Mouse (Mus musculus): ENCODE measurements at regions not wholly inside any gene's neighbourhood (a gene's known extent, or its start where the extent isn't known, plus 50 kb on each side); places are given as distances from the start of the nearest gene placed in this dataset.
A peak's percentile ranks its signal among the peaks of the same experiment; 100 is the strongest.

DNA sequence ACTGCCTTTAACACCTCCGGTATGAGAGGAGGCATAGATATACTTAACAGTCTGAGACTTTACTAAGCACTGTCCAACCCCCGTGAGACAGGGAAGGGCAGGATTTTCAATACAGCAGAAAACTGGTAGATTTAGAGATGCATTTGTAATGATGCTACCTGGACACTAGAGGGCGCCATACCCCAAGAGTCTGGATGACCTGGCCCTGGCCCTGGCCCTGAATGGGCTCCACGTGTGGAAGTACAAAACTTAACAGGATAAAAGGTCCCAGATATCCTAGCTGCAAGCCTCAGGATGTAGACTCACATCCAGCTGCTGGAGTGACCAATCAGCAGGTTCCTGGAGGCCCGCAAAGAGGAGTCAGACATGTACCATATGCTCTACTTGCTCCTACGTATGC is 393.3 kb downstream of the Sox9 start:
- TF ChIP-seq POLR2A (IDR thresholded peaks at IDR 0.05; ENCODE audit: low read depth, low read length), result no peak
- TF ChIP-seq CTCF (IDR thresholded peaks at IDR 0.05; ENCODE audit: borderline replicate concordance, insufficient read depth, low read length), result peak; percentile 42; the same call in 1 of the 2 replicates
- H3K27ac ChIP-seq (ENCODE audit: insufficient read depth, low read length), result no peak overlapping the region
- no peak overlapping the region for H3K4me3 ChIP-seq (ENCODE audit: insufficient read depth, low read length)
- H3K4me1 ChIP-seq (ENCODE audit: control insufficient read depth, insufficient read depth, low read length), result no peaks in the 10 kb centered on the region

GRCm38 (mm10) chr11:113176183-113176582 is 394.2 kb downstream of the Sox9 start:
- TF ChIP-seq CTCF (IDR thresholded peaks at IDR 0.05; ENCODE audit: borderline replicate concordance, insufficient read depth, low read length), result peak; percentile 46; the same call in 1 of the 2 replicates
- TF ChIP-seq POLR2A (IDR thresholded peaks at IDR 0.05; ENCODE audit: low read depth, low read length), result no peak
- no peak overlapping the region for H3K4me3 ChIP-seq (ENCODE audit: insufficient read depth, low read length)
- H3K27ac ChIP-seq (ENCODE audit: insufficient read depth, low read length), result no peak overlapping the region
- H3K4me1 ChIP-seq (ENCODE audit: control insufficient read depth, insufficient read depth, low read length), result no peaks in the 10 kb centered on the region

DNA sequence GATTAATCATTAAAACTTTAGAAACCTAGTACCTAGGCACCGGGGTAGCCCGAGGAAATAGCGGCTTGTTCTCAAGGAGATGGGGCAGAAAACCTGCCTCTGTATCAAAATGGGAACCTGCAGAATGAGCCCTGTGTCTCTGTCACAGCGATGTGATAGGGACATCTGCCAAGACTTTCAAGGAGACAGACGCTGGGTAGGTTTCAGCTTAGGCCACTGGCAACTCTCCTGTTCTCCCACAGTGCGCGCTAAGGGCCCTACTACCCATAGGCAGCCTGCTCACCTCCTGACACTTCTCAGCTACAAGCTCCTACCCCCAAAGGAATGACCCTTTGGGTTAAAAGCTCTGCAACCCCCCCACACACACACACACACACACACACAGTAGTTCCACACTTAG is 396.4 kb downstream of the Sox9 start:
- Histone ChIP-seq H3K27ac (ENCODE audit: insufficient read depth, low read length) (no peak overlapping the region), H3K4me3 (ENCODE audit: insufficient read depth, low read length) (no peak overlapping the region), H3K4me1 (ENCODE audit: control insufficient read depth, insufficient read depth, low read length) (no peaks in the 10 kb centered on the region)
- TF ChIP-seq CTCF (IDR thresholded peaks at IDR 0.05; ENCODE audit: borderline replicate concordance, insufficient read depth, low read length), result no peak
- TF ChIP-seq POLR2A (IDR thresholded peaks at IDR 0.05; ENCODE audit: low read depth, low read length), result no peak

GRCm38 (mm10) chr11:113180008-113180407 is 398.0 kb downstream of the Sox9 start:
- TF ChIP-seq CTCF (IDR thresholded peaks at IDR 0.05; ENCODE audit: borderline replicate concordance, insufficient read depth, low read length), result no peak
- TF ChIP-seq POLR2A (IDR thresholded peaks at IDR 0.05; ENCODE audit: low read depth, low read length), result no peak
- H3K27ac ChIP-seq (ENCODE audit: insufficient read depth, low read length), result no peak overlapping the region
- H3K4me1 ChIP-seq (ENCODE audit: control insufficient read depth, insufficient read depth, low read length), result no peaks in the 10 kb centered on the region
- no peak overlapping the region for H3K4me3 ChIP-seq (ENCODE audit: insufficient read depth, low read length)

DNA sequence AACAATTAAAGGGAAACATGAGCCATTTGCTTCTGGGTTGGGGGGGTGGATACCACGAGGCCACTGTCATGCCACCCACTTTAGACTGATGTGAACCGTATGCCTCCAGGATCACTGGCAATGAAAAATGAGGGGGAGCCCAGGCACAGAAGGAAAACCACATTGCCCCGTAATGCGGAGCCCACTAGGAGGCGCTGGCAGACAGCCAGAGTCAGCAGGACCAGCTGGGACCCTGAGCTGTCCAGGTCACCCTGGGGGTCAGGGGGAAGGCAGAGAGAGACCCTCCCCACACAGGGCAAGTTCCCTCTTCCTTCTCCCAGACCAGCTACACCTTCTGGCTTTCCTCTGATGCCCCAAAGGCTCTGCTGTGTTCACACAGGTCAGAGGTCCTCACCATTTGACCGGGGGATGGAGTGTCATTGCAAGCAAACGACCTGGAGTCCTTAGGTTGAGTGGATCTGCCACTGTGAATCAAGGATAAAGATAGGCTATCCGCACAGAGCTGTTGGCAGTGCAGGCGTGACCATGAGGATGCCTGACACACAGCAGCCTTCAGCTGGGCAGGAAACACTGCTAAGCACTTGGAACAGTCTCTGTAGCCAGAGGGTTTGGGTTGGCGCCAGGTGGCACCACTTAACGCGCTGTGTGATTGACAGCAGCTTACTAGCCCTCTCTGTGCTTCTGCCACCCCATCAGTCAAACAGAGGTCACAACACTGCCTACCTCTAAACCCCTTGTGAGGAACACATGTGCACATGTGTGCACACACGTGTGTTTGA is 400.2 kb downstream of the Sox9 start:
- no peak overlapping the region for H3K27ac ChIP-seq (ENCODE audit: insufficient read depth, low read length)
- TF ChIP-seq POLR2A (IDR thresholded peaks at IDR 0.05; ENCODE audit: low read depth, low read length) (no peak), CTCF (IDR thresholded peaks at IDR 0.05; ENCODE audit: borderline replicate concordance, insufficient read depth, low read length) (no peak)
- H3K4me3 ChIP-seq (ENCODE audit: insufficient read depth, low read length), result no peak overlapping the region
- no peaks in the 10 kb centered on the region for H3K4me1 ChIP-seq (ENCODE audit: control insufficient read depth, insufficient read depth, low read length)

GRCm38 (mm10) chr11:113183556-113183955 is 401.5 kb downstream of the Sox9 start:
- no peak overlapping the region for H3K4me3 ChIP-seq (ENCODE audit: insufficient read depth, low read length)
- H3K4me1 ChIP-seq (ENCODE audit: control insufficient read depth, insufficient read depth, low read length), result no peaks in the 10 kb centered on the region
- TF ChIP-seq CTCF (IDR thresholded peaks at IDR 0.05; ENCODE audit: borderline replicate concordance, insufficient read depth, low read length) (no peak), POLR2A (IDR thresholded peaks at IDR 0.05; ENCODE audit: low read depth, low read length) (no peak)
- H3K27ac ChIP-seq (ENCODE audit: insufficient read depth, low read length), result no peak overlapping the region

- H3K4me3 ChIP-seq (ENCODE audit: insufficient read depth, low read length), result no peak overlapping the region
- no peaks in the 10 kb centered on the region for H3K4me1 ChIP-seq (ENCODE audit: control insufficient read depth, insufficient read depth, low read length)
- H3K27ac ChIP-seq (ENCODE audit: insufficient read depth, low read length), result no peak overlapping the region
- no peak for TF ChIP-seq CTCF (IDR thresholded peaks at IDR 0.05; ENCODE audit: borderline replicate concordance, insufficient read depth, low read length)
- no peak for TF ChIP-seq POLR2A (IDR thresholded peaks at IDR 0.05; ENCODE audit: low read depth, low read length)
Observed at GRCm38 (mm10) chr11:113184095-113184494, 402.1 kb downstream of the Sox9 start.

DNA sequence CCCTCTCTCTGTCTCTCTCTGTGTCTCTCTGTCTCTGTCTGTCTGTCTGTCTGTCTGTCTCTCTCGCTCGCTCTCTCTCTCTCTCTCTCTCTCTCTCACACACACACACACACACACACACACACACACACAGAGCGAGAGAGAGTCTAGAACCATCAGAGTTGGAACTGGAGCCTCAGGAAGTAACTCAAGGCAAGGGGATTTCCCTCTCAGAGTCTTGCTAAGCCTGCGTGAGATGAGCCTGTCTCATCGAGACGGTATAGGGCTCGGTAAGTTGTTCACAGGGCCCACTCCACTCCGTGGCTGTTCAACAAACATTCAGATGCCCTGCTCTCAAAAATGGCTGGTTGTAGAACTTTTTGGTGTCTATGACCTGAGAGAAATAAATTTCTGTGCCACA is 405.4 kb downstream of the Sox9 start:
- no peak overlapping the region for H3K27ac ChIP-seq (ENCODE audit: insufficient read depth, low read length)
- no peaks in the 10 kb centered on the region for H3K4me1 ChIP-seq (ENCODE audit: control insufficient read depth, insufficient read depth, low read length)
- H3K4me3 ChIP-seq (ENCODE audit: insufficient read depth, low read length), result no peak overlapping the region
- TF ChIP-seq POLR2A (IDR thresholded peaks at IDR 0.05; ENCODE audit: low read depth, low read length), result no peak
- no peak for TF ChIP-seq CTCF (IDR thresholded peaks at IDR 0.05; ENCODE audit: borderline replicate concordance, insufficient read depth, low read length)

- TF ChIP-seq CTCF (IDR thresholded peaks at IDR 0.05; ENCODE audit: borderline replicate concordance, insufficient read depth, low read length), result no peak
- no peak for TF ChIP-seq POLR2A (IDR thresholded peaks at IDR 0.05; ENCODE audit: low read depth, low read length)
- H3K4me1 ChIP-seq (ENCODE audit: control insufficient read depth, insufficient read depth, low read length), result no peaks in the 10 kb centered on the region
- H3K4me3 ChIP-seq (ENCODE audit: insufficient read depth, low read length), result no peak overlapping the region
- H3K27ac ChIP-seq (ENCODE audit: insufficient read depth, low read length), result no peak overlapping the region
Observed at GRCm38 (mm10) chr11:113188263-113188920, 406.4 kb downstream of the Sox9 start.

DNA sequence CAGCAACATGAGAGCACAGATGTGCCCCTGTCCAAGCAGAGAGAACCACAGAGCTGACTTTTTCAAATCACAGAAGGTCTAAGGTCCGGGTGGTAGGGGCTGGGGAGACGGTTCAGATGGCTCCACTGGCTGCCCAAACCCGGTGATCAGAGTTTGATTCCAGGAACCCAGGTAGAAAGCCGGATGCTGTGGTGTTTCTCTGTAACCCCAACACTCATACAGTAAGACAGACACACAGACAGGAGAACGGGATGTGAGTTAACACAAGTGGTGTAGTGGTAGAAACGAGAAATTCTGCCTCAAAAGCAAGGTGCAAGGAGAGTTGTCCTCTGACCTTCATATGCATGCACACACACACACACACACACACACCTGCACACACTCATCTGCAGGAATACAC is 408.0 kb downstream of the Sox9 start:
- TF ChIP-seq POLR2A (IDR thresholded peaks at IDR 0.05; ENCODE audit: low read depth, low read length) (no peak), CTCF (IDR thresholded peaks at IDR 0.05; ENCODE audit: borderline replicate concordance, insufficient read depth, low read length) (no peak)
- H3K4me3 ChIP-seq (ENCODE audit: insufficient read depth, low read length), result no peak overlapping the region
- H3K27ac ChIP-seq (ENCODE audit: insufficient read depth, low read length), result no peak overlapping the region
- H3K4me1 ChIP-seq (ENCODE audit: control insufficient read depth, insufficient read depth, low read length), result no peaks in the 10 kb centered on the region

Measured in embryonic fibroblast, embryonic 13.5 days (primary cell).